Mouse (Mus musculus) urinary bladder, adult 2 months (tissue): Measurements from ENCODE around the gene Ttc9b. TPM values are rescaled to one million over a fixed set of nuclear protein-coding genes. Genes with fewer than 3 reads are reported as not detected.
"Not testable (repeated sequence)": the region's sequence is repeated elsewhere in the genome, so short reads cannot be mapped to it uniquely, and the experiment has no call there.

Source experiments
- DNase-seq: peaks from one replicate; pipeline ENCODE4 v3.0.0; 2022; ENCODE audit warnings: low spot score
- polyA plus RNA-seq: library from polyadenylated mRNA; depleted of rRNA; stranded (reverse); fragments of >200 nt; gene quantifications from 2 replicates; pipeline ENCODE4 v1.2.3, GENCODE M21; 2012

The Ttc9b gene
- polyA plus RNA-seq, 1 experiment, result not detected

- not testable (repeated sequence) for DNase-seq
These were observed 18.6 kb upstream of the Ttc9b start for GRCm38 (mm10) chr7:27635094-27635493.

- no peak for DNase-seq
These were observed 9.2 kb upstream of the Ttc9b start for GRCm38 (mm10) chr7:27644471-27644870.

GRCm38 (mm10) chr7:27646516-27646915 is 7.2 kb upstream of the Ttc9b start:
- DNase-seq, result no peak

- DNase-seq, result no peak
These were observed 6.3 kb upstream of the Ttc9b start for GRCm38 (mm10) chr7:27647281-27648002.

GRCm38 (mm10) chr7:27649723-27650122 is 4.0 kb upstream of the Ttc9b start:
- DNase-seq, result no peak

- peak; percentile 56 for DNase-seq
These were observed 2.8 kb upstream of the Ttc9b start for GRCm38 (mm10) chr7:27650949-27651348.

- DNase-seq, result no peak
These were observed 1.0 kb downstream of the Ttc9b start for GRCm38 (mm10) chr7:27654607-27655276.

- no peak for DNase-seq
These were observed 1.8 kb downstream of the Ttc9b start for GRCm38 (mm10) chr7:27655545-27655944.

GRCm38 (mm10) chr7:27656600-27656999 is 2.9 kb downstream of the Ttc9b start:
- DNase-seq, result no peak

- DNase-seq, result no peak
These were observed 4.2 kb downstream of the Ttc9b start for GRCm38 (mm10) chr7:27657824-27658395.

GRCm38 (mm10) chr7:27658712-27659663 is 5.3 kb downstream of the Ttc9b start:
- DNase-seq, result no peak

- DNase-seq, result no peak
These were observed 8.3 kb downstream of the Ttc9b start for GRCm38 (mm10) chr7:27662038-27662437.

GRCm38 (mm10) chr7:27673064-27673574 is 19.4 kb downstream of the Ttc9b start:
- no peak for DNase-seq

- DNase-seq, result no peak
These were observed 19.9 kb downstream of the Ttc9b start for GRCm38 (mm10) chr7:27673575-27674131.

GRCm38 (mm10) chr7:27674195-27674521 is 20.4 kb downstream of the Ttc9b start:
- no peak for DNase-seq

GRCm38 (mm10) chr7:27674522-27675221 is 21.0 kb downstream of the Ttc9b start, which contains the start of gene Map3k10:
Map3k10 (minus strand) TSS chr7:27674598.
- DNase-seq, result peak; percentile 88

- no peak for DNase-seq
These were observed 21.5 kb downstream of the Ttc9b start for GRCm38 (mm10) chr7:27675222-27675612.

GRCm38 (mm10) chr7:27683218-27683617 is 29.5 kb downstream of the Ttc9b start:
- no peak for DNase-seq

- DNase-seq, result no peak
These were observed 31.5 kb downstream of the Ttc9b start for GRCm38 (mm10) chr7:27685220-27685619.

- no peak for DNase-seq
These were observed 32.0 kb downstream of the Ttc9b start for GRCm38 (mm10) chr7:27685681-27686080.

GRCm38 (mm10) chr7:27687043-27687442 is 33.3 kb downstream of the Ttc9b start:
- DNase-seq, result no peak
